Mouse (Mus musculus) brown adipose tissue, adult 24 weeks (tissue): Measurements from ENCODE around the gene Cyp2g1. TPM values are rescaled to one million over a fixed set of nuclear protein-coding genes. Genes with fewer than 3 reads are reported as not detected.
"Not testable (repeated sequence)": the region's sequence is repeated elsewhere in the genome, so short reads cannot be mapped to it uniquely, and the experiment has no call there.

Source experiments
- H3K27ac ChIP-seq: fragments of 200-500 bp; replicated peaks from 2 replicates; pipeline ENCODE4 v1.5.1; 2012; ENCODE audit warnings: low read depth, mild to moderate bottlenecking, low read length
- H3K4me1 ChIP-seq: fragments of 200-500 bp; 2 replicates; pipeline ENCODE4 v1.6.1; 2012; ENCODE audit warnings: low read length, mixed read lengths; ENCODE audit not compliant: control insufficient read depth, insufficient read depth, insufficient read length
- H3K4me3 ChIP-seq: fragments of 200-500 bp; 2 replicates; pipeline ENCODE4 v1.5.1; 2012; ENCODE audit warnings: low read depth, mild to moderate bottlenecking, low read length, moderate library complexity; ENCODE audit not compliant: insufficient read depth
- polyA plus RNA-seq: library from polyadenylated mRNA; stranded (reverse); fragments of >200 nt; gene quantifications from 2 replicates; pipeline ENCODE4 v1.2.4, GENCODE M21; 2012; ENCODE audit not compliant: missing spikeins, insufficient read depth, insufficient read length

Cyp2g1 gene
- polyA plus RNA-seq, 1 experiment, result not detected

- Histone ChIP-seq H3K4me3 (no peak overlapping the region), H3K27ac (no peak overlapping the region), H3K4me1 (no peaks in the 10 kb centered on the region)
These were observed 7.7 kb upstream of the Cyp2g1 start for GRCm38 (mm10) chr7:26800996-26801395.

- H3K4me1 ChIP-seq, H3K27ac ChIP-seq, H3K4me3 ChIP-seq: not testable (repeated sequence)
These were observed 23.0 kb downstream of the Cyp2g1 start for GRCm38 (mm10) chr7:26831556-26832292.

GRCm38 (mm10) chr7:26832668-26833067 is 24.0 kb downstream of the Cyp2g1 start:
- not testable (repeated sequence) for H3K4me1 ChIP-seq, H3K27ac ChIP-seq, H3K4me3 ChIP-seq

- not testable (repeated sequence) for H3K4me1 ChIP-seq, H3K27ac ChIP-seq, H3K4me3 ChIP-seq
These were observed 26.4 kb downstream of the Cyp2g1 start, which contains the start of gene Cyp2a5 for GRCm38 (mm10) chr7:26835059-26835458. TSS of gene Cyp2a5 (plus strand) at chr7:26835305.

- not testable (repeated sequence) for H3K4me1 ChIP-seq, H3K27ac ChIP-seq, H3K4me3 ChIP-seq
These were observed 34.7 kb downstream of the Cyp2g1 start for GRCm38 (mm10) chr7:26843400-26843799.

GRCm38 (mm10) chr7:26850063-26850462 is 41.4 kb downstream of the Cyp2g1 start:
- H3K27ac ChIP-seq, H3K4me3 ChIP-seq, H3K4me1 ChIP-seq: not testable (repeated sequence)

Other genes with a start within 250 kb of the Cyp2g1 start
- gene Vmn1r185, start 190.4 kb upstream of the Cyp2g1 start, polyA plus RNA-seq, result not detected in 2 replicates
- not detected in 2 replicates for gene Cyp2b23, start 122.5 kb upstream of the Cyp2g1 start, polyA plus RNA-seq
- gene Cyp2b19, start 51.8 kb upstream of the Cyp2g1 start, polyA plus RNA-seq, result not detected in 2 replicates
- gene Cyp2a5, start 26.4 kb downstream of the Cyp2g1 start, polyA plus RNA-seq, result 4.8 TPM in 1 of 2 replicates, not detected in the other
- not detected in 2 replicates for gene Cyp2a22, start 130.5 kb downstream of the Cyp2g1 start, polyA plus RNA-seq
- 1.0 TPM in 1 of 2 replicates, not detected in the other for gene Cyp2a12, start 220.2 kb downstream of the Cyp2g1 start, polyA plus RNA-seq